Mouse (Mus musculus) midbrain, embryonic 11.5 days (tissue): ENCODE results near the gene Dhcr24. TPM values are rescaled to one million over a fixed set of nuclear protein-coding genes. Genes with fewer than 3 reads are reported as not detected.

Experiments
- ATAC-seq: fragments of 200-750 bp; cut with Nextera tagmentation; 2 replicates; pipeline ENCODE4 v1.8.0; 2017; ENCODE audit warnings: moderate TSS enrichment, moderate library complexity; ENCODE audit not compliant: low FRiP score
- DNase-seq: peaks from one replicate; pipeline ENCODE4 v3.0.0; 2015; ENCODE audit warnings: low spot score; ENCODE audit errors: missing footprints
- H3K27ac ChIP-seq: fragments of 300-500 bp; sonication (generic); 2 replicates; pipeline ENCODE4 v1.5.1; 2014; ENCODE audit warnings: low read depth, low read length
- H3K27me3 ChIP-seq: fragments of 300-500 bp; sonication (generic); 2 replicates; pipeline ENCODE4 v1.6.1; 2014; ENCODE audit warnings: mild to moderate bottlenecking, low read length, moderate library complexity, mixed read lengths; ENCODE audit not compliant: control insufficient read depth, insufficient read depth
- H3K36me3 ChIP-seq: fragments of 300-500 bp; sonication (generic); 2 replicates; pipeline ENCODE4 v1.6.1; 2014; ENCODE audit warnings: mild to moderate bottlenecking, low read length, moderate library complexity, mixed read lengths; ENCODE audit not compliant: control insufficient read depth, insufficient read depth
- H3K4me1 ChIP-seq: fragments of 300-500 bp; sonication (generic); 2 replicates; pipeline ENCODE4 v1.6.1; 2014; ENCODE audit warnings: low read length; ENCODE audit not compliant: control insufficient read depth, insufficient read depth
- H3K4me2 ChIP-seq: fragments of 300-500 bp; sonication (generic); 2 replicates; pipeline ENCODE4 v1.6.1; 2014; ENCODE audit warnings: mild to moderate bottlenecking, moderate library complexity
- H3K4me3 ChIP-seq: fragments of 300-500 bp; sonication (generic); 2 replicates; pipeline ENCODE4 v1.5.1; 2014; ENCODE audit warnings: low read depth, low read length
- H3K9ac ChIP-seq: fragments of 300-500 bp; sonication (generic); 2 replicates; pipeline ENCODE4 v1.6.1; 2014; ENCODE audit warnings: low read length
- H3K9me3 ChIP-seq: fragments of 300-500 bp; sonication (generic); 2 replicates; pipeline ENCODE4 v1.6.1; 2016; ENCODE audit warnings: low read length; ENCODE audit not compliant: control insufficient read depth
- WGBS: fragments of 180-500 bp; shearing (Covaris S2); extraction: QIAGEN DNeasy Blood & Tissue Kit; methylation state at CpG from one replicate; pipeline ENCODE4 v1.1.7; 2014; 5-methylcytosine and 5-hydroxymethylcytosine counted together
- polyA plus RNA-seq: library from polyadenylated mRNA; unstranded; fragments of >200 nt; fragmentation: Nextera tagmentation; extraction: Ambion mirVana; gene quantifications from 2 replicates; pipeline ENCODE4 v1.2.1, GENCODE M21; 2014

Gene Dhcr24
- polyA plus RNA-seq, 1 experiment from 2014 or later: 27.1 TPM

GRCm38 (mm10) chr4:106533421-106534080, 27.3 kb upstream of the Dhcr24 start:
- Histone ChIP-seq H3K9me3 (no peaks in the 10 kb centered on the region), H3K27ac (no peak overlapping the region), H3K36me3 (no peaks in the 10 kb centered on the region), H3K4me1 (no peaks in the 10 kb centered on the region), H3K4me3 (no peak overlapping the region), H3K27me3 (no peaks in the 10 kb centered on the region), H3K4me2 (no peak overlapping the region), H3K9ac (no peak overlapping the region)
- DNase-seq: no peak
- no peak for ATAC-seq
- WGBS: 67% methylated on average over 7 of the region's 7 CpGs

- 79% methylated on average over 7 of the region's 7 CpGs for WGBS
- H3K27ac ChIP-seq: no peak overlapping the region
- no peak for ATAC-seq
Measured at GRCm38 (mm10) chr4:106534256-106534655, 26.6 kb upstream of the Dhcr24 start.

DNA sequence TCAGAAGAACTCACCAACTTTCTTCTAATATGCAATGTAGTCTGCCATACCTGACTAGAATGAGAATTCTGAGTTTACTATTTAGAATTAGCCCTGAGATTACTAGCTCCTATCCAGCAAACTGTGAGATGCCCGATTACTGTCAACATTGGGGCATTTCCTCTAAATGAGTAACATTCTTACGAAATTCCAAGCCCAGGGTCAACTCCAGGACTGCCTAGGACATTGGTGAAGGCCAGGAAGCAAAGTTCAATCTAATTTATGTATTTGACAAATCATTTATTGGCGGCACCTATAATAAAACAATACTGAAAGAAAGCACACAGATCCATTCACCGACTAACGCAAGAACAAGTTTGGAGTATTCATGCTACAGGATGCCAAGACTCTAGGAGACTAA, 21.1 kb upstream of the Dhcr24 start:
- no peaks in the 10 kb centered on the region for H3K36me3 ChIP-seq
- DNase-seq (no peak), ATAC-seq (no peak)
- H3K9ac ChIP-seq: no peak overlapping the region
- no peaks in the 10 kb centered on the region for H3K9me3 ChIP-seq
- no peak overlapping the region for H3K4me3 ChIP-seq
- no peaks in the 10 kb centered on the region for H3K4me1 ChIP-seq
- no peak overlapping the region for H3K27ac ChIP-seq
- 87% methylated on average over 5 of the region's 5 CpGs for WGBS
- H3K27me3 ChIP-seq: no peaks in the 10 kb centered on the region
- no peak overlapping the region for H3K4me2 ChIP-seq

More at GRCm38 (mm10) chr4:106534256-106534655, 26.6 kb upstream of the Dhcr24 start:
- H3K4me3 ChIP-seq: no peak overlapping the region
- H3K4me1 ChIP-seq: no peaks in the 10 kb centered on the region
- no peak overlapping the region for H3K9ac ChIP-seq
- no peaks in the 10 kb centered on the region for H3K36me3 ChIP-seq
- no peaks in the 10 kb centered on the region for H3K27me3 ChIP-seq
- H3K4me2 ChIP-seq: no peak overlapping the region
- no peaks in the 10 kb centered on the region for H3K9me3 ChIP-seq
- no peak for DNase-seq

DNA sequence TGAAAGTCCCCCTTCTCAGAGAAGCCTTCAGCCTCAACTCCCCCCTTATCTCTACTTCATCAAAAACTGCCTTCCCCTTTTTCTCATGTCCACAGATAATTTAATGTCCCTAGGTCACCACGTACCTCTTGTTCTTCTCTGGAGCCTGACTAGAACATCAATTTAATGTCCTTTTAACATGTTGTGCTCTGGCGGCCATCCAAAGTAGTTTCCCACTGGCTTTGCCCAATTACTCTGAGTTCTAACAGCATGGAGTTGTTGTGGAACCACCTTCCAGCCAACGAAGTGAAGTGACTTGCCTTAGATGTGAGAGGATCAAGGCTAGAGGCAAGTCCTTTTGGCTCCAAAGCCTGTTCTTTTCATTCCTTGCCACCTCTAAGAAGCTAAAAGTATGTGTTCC, 19.3 kb upstream of the Dhcr24 start:
- Histone ChIP-seq H3K36me3 (no peaks in the 10 kb centered on the region), H3K4me2 (no peak overlapping the region), H3K4me3 (no peak overlapping the region), H3K9me3 (no peaks in the 10 kb centered on the region), H3K27me3 (no peaks in the 10 kb centered on the region), H3K4me1 (no peaks in the 10 kb centered on the region), H3K9ac (no peak overlapping the region), H3K27ac (no peak overlapping the region)
- WGBS: 70% methylated on average over 3 of the region's 3 CpGs
- no peak for ATAC-seq
- DNase-seq: no peak

DNA sequence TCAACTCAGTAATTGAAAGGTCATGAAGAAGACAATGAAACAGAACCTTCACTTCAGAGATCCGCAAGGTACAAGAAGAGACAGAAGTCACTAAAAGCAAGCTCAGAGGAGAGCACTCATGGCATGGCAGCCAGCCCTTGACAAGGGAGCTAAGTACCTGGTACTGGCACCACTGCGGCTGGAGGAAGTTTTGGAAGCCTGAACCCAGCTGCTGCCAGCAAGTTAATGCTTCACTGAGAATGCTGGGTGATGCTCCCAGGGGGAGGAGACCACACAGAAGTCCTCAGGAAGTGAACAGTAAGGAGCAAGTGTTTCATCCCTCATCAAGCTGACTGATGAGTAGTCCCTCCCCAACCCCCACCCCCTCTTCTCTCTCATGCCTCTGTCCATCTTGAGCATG, 18.6 kb upstream of the Dhcr24 start:
- no peaks in the 10 kb centered on the region for H3K9me3 ChIP-seq
- no peak overlapping the region for H3K27ac ChIP-seq
- H3K4me1 ChIP-seq: no peaks in the 10 kb centered on the region
- ATAC-seq (no peak), DNase-seq (no peak)
- 87% methylated on average over 2 of the region's 2 CpGs for WGBS
- no peaks in the 10 kb centered on the region for H3K36me3 ChIP-seq
- no peaks in the 10 kb centered on the region for H3K27me3 ChIP-seq
- no peak overlapping the region for H3K4me3 ChIP-seq
- no peak overlapping the region for H3K9ac ChIP-seq
- no peak overlapping the region for H3K4me2 ChIP-seq

GRCm38 (mm10) chr4:106545817-106546373, 14.9 kb upstream of the Dhcr24 start:
- Histone ChIP-seq H3K4me3 (no peak overlapping the region), H3K27me3 (no peaks in the 10 kb centered on the region), H3K27ac (no peak overlapping the region), H3K36me3 (no peaks in the 10 kb centered on the region), H3K4me1 (no peaks in the 10 kb centered on the region), H3K9ac (no peak overlapping the region), H3K4me2 (no peak overlapping the region), H3K9me3 (no peaks in the 10 kb centered on the region)
- DNase-seq (no peak), ATAC-seq (no peak)
- 75% methylated on average over 8 of the region's 8 CpGs for WGBS

DNA sequence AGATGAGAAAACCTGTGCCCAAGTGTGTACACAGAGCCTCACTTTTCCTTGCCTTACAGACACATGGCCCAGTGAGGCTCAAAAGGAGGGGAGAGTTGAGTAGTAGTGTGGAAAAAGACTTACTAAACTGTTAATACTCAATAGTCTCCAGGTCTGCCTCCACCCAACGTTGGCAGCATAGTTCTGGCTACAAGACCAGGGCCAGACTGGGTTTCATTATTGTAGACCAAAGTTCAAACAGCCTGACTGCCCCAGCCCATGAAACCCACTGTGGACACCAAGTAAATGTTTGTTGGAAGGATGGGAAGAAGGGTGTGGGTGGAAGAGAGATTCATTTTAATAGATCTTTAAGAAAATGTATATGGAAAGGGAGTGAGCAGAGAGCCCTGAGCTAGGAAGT, 13.9 kb upstream of the Dhcr24 start:
- WGBS: 75% methylated on average over 1 of the region's 1 CpGs
- DNase-seq (no peak), ATAC-seq (no peak)
- H3K9me3 ChIP-seq: no peaks in the 10 kb centered on the region
- H3K36me3 ChIP-seq: no peaks in the 10 kb centered on the region
- no peak overlapping the region for H3K27ac ChIP-seq
- no peak overlapping the region for H3K4me2 ChIP-seq
- no peaks in the 10 kb centered on the region for H3K27me3 ChIP-seq
- no peak overlapping the region for H3K4me3 ChIP-seq
- H3K9ac ChIP-seq: no peak overlapping the region
- H3K4me1 ChIP-seq: no peaks in the 10 kb centered on the region

DNA sequence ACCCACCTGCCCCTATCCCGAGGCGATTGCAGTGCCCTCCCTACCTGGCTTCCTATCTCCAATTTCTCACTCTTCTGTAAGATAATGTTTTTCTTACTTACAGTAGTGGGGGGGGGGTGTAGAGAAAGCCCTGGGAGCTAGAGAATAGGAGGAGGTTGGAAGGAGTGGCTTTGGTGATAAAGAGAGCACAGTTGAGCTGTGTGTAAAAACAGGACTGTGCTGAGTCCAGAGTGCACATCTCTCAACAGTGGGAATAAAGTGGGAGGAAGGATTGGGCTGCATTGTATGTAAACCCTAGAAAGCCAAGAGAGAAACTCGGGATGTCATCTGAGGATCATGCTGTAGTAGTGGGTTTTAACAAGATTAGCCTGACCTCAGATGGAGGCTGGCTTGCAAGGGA, 12.7 kb upstream of the Dhcr24 start:
- H3K4me1 ChIP-seq: no peaks in the 10 kb centered on the region
- H3K4me2 ChIP-seq: no peak overlapping the region
- H3K27me3 ChIP-seq: no peaks in the 10 kb centered on the region
- no peaks in the 10 kb centered on the region for H3K36me3 ChIP-seq
- no peak for DNase-seq
- no peaks in the 10 kb centered on the region; the same call in 1 of the 2 replicates for H3K9me3 ChIP-seq
- H3K4me3 ChIP-seq: no peak overlapping the region
- H3K9ac ChIP-seq: no peak overlapping the region
- H3K27ac ChIP-seq: no peak overlapping the region
- no peak for ATAC-seq
- 81% methylated on average over 3 of the region's 3 CpGs for WGBS

- ATAC-seq (no peak), DNase-seq (no peak)
- no peak overlapping the region for H3K9ac ChIP-seq
- H3K9me3 ChIP-seq: no peaks in the 10 kb centered on the region; the same call in 1 of the 2 replicates
- H3K36me3 ChIP-seq: no peaks in the 10 kb centered on the region
- H3K4me3 ChIP-seq: no peak overlapping the region
- H3K4me1 ChIP-seq: no peaks in the 10 kb centered on the region
- 85% methylated on average over 8 of the region's 8 CpGs for WGBS
- H3K4me2 ChIP-seq: no peak overlapping the region
- H3K27ac ChIP-seq: no peak overlapping the region
- no peaks in the 10 kb centered on the region for H3K27me3 ChIP-seq
Measured at GRCm38 (mm10) chr4:106550516-106551166, 10.2 kb upstream of the Dhcr24 start.
